Mouse (Mus musculus): ENCODE data around the gene Acan.

- TF ChIP-seq CTCF (IDR thresholded peaks at IDR 0.05; ENCODE audit: low read depth, low read length) (no peak), GATA1 (IDR thresholded peaks at IDR 0.05; ENCODE audit: borderline replicate concordance, low read length) (no peak)
Observed at GRCm38 (mm10) chr7:79130843-79131444, 77.7 kb downstream of the Acan start, which contains the start of gene Hapln3.

All from G1E (cell line).